Mouse (Mus musculus) T-helper 1 cell (primary cell): ENCODE measurements around the gene Crb3.

Experiments used
- in situ Hi-C: fragments of 300-600 bp; cut with MboI, MseI; formaldehyde crosslinking; loops from one replicate; pipeline ENCODE4 v1.15.1; 2025; ENCODE audit warnings: high pct_unique_total_duplicates

Gene Crb3

DNA sequence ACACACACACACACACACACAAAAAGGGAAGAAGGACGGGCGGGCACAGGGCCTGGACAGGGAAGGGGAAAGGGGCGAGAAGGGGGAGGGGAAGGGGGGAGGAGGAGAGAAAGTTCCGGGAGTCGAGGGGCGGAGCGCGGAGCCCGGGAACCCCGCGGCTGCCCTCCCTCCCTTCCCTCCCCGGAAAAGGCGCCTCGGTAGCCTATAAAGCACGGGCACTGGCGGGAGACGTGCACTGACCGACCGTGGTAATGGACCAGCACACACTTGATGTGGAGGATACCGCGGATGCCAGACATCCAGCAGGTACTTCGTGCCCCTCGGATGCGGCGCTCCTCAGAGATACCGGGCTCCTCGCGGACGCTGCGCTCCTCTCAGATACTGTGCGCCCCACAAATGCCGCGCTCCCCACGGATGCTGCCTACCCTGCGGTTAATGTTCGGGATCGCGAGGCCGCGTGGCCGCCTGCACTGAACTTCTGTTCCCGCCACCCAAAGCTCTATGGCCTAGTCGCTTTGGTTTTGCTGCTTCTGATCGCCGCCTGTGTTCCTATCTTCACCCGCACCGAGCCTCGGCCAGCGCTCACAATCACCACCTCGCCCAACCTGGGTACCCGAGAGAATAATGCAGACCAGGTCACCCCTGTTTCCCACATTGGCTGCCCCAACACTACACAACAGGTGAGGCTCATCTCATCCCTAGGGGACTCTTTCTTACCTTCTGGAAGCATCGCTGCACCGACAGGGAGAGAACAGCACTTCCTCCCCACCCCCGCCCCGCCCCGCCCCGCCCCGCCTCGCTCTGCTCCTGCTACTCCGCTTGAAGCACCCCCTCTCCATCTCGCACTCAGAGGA lies 46.5 kb downstream of the Crb3 start, which contains the start of gene Tnfsf9:
Gene Tnfsf9 (plus strand): TSS at position 145 of the 854 bp plus-strand sequence.
- in situ Hi-C loops, result no loop called here

DNA sequence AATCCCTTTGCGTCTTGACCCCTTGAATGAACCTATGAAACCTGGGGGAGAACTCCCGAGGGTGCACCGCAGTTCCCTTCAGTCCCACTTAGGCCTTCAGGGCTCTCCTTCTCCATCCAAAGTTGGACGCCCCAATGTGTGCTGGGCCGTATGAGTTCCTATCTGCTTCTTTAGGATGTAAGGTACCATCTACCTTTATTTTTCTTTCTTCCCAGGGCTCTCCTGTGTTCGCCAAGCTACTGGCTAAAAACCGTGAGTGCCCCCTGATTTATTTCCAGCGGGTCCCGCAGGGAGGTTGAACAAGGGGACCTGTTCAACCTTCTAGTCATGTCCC lies 47.1 kb downstream of the Crb3 start:
- in situ Hi-C loops, result no loop called here

DNA sequence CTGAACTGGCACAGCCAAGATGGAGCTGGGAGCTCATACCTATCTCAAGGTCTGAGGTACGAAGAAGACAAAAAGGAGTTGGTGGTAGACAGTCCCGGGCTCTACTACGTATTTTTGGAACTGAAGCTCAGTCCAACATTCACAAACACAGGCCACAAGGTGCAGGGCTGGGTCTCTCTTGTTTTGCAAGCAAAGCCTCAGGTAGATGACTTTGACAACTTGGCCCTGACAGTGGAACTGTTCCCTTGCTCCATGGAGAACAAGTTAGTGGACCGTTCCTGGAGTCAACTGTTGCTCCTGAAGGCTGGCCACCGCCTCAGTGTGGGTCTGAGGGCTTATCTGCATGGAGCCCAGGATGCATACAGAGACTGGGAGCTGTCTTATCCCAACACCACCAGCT lies 48.2 kb downstream of the Crb3 start:
- in situ Hi-C loops, result no loop called here

DNA sequence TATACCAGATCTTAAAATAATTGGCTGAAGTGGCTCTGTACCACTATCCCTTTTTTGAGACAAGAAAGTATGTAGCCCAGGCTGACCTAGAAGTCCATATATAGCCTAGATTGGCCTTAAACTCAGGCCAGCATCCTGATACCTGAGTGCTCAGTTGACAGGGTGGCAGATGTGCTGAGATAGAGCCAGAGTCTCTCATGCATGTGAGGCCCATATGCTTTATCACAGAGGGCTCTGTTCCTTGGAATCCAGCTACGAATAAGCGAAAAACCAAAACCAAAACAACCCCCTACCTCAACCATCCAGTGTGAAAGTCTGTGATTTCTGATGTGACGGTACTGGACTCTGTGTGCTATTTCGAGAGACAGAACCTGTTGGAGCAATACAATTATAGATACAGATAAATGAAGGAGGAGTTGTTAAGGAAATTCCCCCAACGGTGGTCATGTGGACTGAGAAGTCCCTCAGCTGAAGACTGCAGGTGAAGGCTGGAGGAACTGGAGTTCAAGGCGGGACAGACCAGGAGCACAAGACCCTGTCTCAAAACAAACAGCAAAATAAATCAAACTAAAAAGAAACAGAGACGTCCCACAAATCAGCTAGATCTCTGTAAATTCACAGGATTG lies 49.2 kb downstream of the Crb3 start:
- in situ Hi-C loops, result no loop called here

DNA sequence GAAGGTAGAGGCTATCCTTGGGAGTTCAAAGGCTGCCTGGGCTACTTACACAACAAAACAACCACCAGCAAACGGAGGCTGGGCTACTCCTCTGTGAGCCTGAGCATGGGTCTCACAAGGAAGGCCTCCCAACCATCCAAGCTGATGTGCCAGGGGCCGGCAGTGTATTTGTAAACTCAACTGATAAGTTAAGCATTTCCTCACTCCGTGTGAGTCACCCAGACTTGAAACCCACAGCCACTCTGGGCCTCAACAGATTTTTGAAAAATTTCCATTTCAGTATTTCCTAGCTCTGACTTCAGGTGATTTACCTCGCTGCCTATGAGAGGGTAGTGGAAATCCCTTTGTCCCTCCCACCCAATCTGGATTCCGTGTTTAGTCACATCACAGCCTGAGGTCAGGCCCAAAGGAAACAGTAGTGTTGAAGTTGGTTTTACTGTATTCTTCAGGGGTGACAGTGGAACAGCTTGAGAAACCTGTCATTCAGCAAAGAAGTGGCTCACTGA lies 49.8 kb downstream of the Crb3 start:
- in situ Hi-C loops, result no loop called here

DNA sequence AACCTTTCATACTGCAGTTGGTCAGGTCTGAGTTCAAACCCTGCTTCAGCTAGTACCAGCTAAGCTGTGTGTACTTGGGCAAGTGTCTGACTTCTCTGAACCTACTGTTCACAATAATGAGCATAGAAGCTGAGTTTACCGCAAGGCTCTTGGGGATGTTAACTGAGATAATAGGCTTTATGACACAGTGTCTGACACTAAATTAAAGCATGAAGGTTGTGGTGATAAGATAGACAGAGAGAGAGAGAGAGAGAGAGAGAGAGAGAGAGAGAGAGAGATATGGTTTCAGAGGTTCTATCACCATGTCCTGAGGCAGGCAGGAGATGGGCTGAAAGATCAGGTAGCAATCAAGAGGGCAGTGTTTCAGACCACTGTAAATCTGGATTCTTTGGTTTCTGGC lies 51.1 kb downstream of the Crb3 start:
- in situ Hi-C loops, result no loop called here

DNA sequence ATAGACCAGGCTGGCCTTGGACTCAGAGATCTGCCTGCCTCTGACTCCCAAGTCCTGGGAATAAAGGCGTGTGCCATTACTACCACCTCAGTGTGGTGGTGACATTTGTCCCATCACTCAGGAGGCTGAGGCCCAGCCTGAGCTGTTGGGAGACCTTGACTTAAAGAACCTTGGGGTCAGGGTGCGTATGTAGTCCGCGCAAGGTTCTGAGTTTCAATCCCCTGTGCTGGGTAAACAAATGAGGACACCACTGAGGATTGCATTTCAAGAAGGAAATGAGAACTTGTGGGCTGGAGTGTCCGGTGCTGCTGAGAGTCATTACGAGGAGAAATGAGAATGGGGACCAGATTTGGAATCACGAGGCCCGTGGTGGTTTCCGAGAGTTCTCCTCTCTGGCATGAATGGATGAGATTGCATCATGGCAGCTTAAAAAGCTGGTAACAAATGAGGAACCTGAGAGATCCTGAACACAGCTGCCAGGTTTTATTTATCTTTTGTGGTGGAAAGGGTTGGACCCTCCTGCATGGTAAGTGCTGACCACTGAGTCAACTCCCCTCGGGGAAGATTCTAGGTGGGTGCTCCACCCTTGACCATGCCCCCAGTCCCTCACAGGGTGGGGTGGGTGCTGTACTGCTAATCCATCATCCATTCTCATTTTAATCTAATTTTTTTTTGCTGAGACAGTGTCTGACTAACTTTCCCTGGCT lies 54.0 kb downstream of the Crb3 start:
- in situ Hi-C loops, result no loop called here
